Comparison of ENCODE assay signal across 8 mouse cellular contexts in the genomic region with DNA sequence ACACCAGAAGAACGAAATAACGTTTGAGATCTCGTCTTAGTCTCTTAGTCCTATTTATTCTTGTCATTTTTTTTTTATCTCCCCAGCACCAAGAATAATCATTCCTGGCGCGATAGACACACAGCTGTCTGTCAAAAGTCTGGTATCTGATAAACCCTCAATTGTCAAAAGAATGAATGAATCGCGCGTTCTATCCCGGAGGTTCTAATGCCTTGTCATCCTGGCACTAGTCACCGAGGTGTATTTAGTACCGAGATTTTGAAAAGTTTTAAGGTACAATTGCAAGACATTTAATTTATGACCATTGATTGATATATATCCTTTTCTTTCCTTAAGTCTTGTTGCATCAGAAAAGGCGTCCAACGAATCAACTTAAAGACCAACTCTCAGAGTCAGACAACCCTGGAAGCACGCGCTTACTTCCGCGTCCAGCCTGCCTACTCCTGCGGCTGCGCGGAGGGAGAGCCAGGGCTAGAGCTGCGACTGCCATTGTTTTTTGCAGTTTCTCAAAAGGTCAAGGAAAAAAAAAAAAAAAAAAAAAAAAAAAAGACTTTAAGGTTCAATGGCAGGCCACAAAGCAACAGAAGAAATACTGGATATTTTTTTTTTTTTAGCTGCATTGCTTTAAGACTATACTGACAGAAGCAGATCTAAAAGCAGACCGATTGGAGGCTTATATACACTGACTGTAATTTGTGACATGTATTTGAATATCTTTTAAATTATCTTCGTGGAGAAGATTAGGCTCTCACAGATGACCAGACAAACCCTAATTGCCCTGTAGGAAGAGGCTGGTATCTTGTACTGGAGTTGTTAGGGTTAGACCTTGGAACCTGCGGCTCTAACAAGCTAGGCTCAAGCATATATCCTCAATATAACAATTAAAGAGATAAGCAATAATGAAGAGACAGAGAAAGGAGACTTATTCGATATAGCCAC. TPM values are rescaled to one million over a fixed set of nuclear protein-coding genes. Genes with fewer than 3 reads are reported as not detected.
A peak's percentile ranks its signal among the peaks of the same experiment; 100 is the strongest.
DNase-seq lines count a peak whose midpoint lies in the region; ATAC-seq lines count a peak whose summit lies in the region.

No protein-coding gene starts in this region.

- peaks cover 13% of the 10 kb centered on the region for H3K4me1 ChIP-seq in embryonic facial prominence, embryonic 12.5 days
- H3K4me1 ChIP-seq in kidney, embryonic 14.5 days (ENCODE audit: control insufficient read depth, insufficient read depth, low read length), result peaks cover 17% of the 10 kb centered on the region

- 12% methylated on average over 25 of the region's 25 CpGs for WGBS in embryonic facial prominence, embryonic 12.5 days
- WGBS in kidney, embryonic 14.5 days, result 14% methylated on average over 25 of the region's 25 CpGs

- no peak for ATAC-seq in embryonic facial prominence, embryonic 12.5 days (ENCODE audit: insufficient number of reproducible peaks, insufficient read depth, low FRiP score, low TSS enrichment)
- peak; percentile 72 for ATAC-seq in kidney, embryonic 14.5 days (ENCODE audit: low FRiP score, low TSS enrichment)

- H3K36me3 ChIP-seq in embryonic facial prominence, embryonic 12.5 days, result no peaks in the 10 kb centered on the region
- peaks cover 7% of the 10 kb centered on the region for H3K36me3 ChIP-seq in kidney, embryonic 14.5 days (ENCODE audit: control insufficient read depth, insufficient read depth, low read length)
- no peaks in the 10 kb centered on the region for H3K36me3 ChIP-seq in splenic B cell, adult 2 months (ENCODE audit: control insufficient read depth, insufficient read depth, low read length, poor library complexity, severe bottlenecking)

- no peak overlapping the region for H3K9ac ChIP-seq in embryonic facial prominence, embryonic 12.5 days
- H3K9ac ChIP-seq in kidney, embryonic 14.5 days (ENCODE audit: low read depth, low read length), result peak overlapping the region; percentile 1; the same call in 1 of the 2 replicates

- H3K4me3 ChIP-seq in embryonic facial prominence, embryonic 12.5 days, result peak overlapping the region; percentile 96
- peak overlapping the region; percentile 96 for H3K4me3 ChIP-seq in kidney, embryonic 14.5 days (ENCODE audit: low read length)

- peak overlapping the region; percentile 60 for H3K4me2 ChIP-seq in embryonic facial prominence, embryonic 12.5 days (replicated peaks)
- peak overlapping the region; percentile 67 for H3K4me2 ChIP-seq in kidney, embryonic 14.5 days (replicated peaks; ENCODE audit: low read depth, low read length)

- H3K27me3 ChIP-seq in embryonic facial prominence, embryonic 12.5 days, result no peaks in the 10 kb centered on the region
- H3K27me3 ChIP-seq in kidney, embryonic 14.5 days (ENCODE audit: control insufficient read depth, insufficient read depth, low read length), result no peaks in the 10 kb centered on the region
- no peaks in the 10 kb centered on the region for H3K27me3 ChIP-seq in splenic B cell, adult 2 months (ENCODE audit: control insufficient read depth, insufficient read depth, low read length, poor library complexity, severe bottlenecking)

- DNase-seq in 416B (ENCODE audit: low read depth) (peak; percentile 91), liver (peak; percentile 78)
- peak; percentile 91 for DNase-seq in adrenal gland, postnatal 14 days
- peak; percentile 64 for DNase-seq in heart, adult 9 months (ENCODE audit: low spot score in 2 of 2)
- DNase-seq in monocyte, adult 2 months (ENCODE audit: low read depth in 1 of 2, low spot score in 2 of 2), result peak; percentile 48 to 64
- DNase-seq in splenic B cell, adult 2 months (ENCODE audit: low read depth, low spot score), result peak; percentile 77

- no peaks in the 10 kb centered on the region for H3K9me3 ChIP-seq in embryonic facial prominence, embryonic 12.5 days
- H3K9me3 ChIP-seq in kidney, embryonic 14.5 days (ENCODE audit: control insufficient read depth, low read length), result no peaks in the 10 kb centered on the region

- H3K27ac ChIP-seq in embryonic facial prominence, embryonic 12.5 days, result no peak overlapping the region
- peak overlapping the region; percentile 97; the same call in 1 of the 2 replicates for H3K27ac ChIP-seq in kidney, embryonic 14.5 days (ENCODE audit: low read depth, low read length)

RNA-seq across cellular contexts. Expression of a gene that starts 0.6 kb away (rescaled TPM):
- total RNA-seq in adrenal gland, postnatal 14 days (2021), result 73.5 and 76.3 TPM in 2 replicates
- polyA plus RNA-seq in embryonic facial prominence, embryonic 12.5 days (2016; fragmentation: Nextera tagmentation; extraction: Ambion mirVana), result 21.1 and 22.8 TPM in 2 replicates
- polyA plus RNA-seq in kidney, embryonic 14.5 days (2014; fragmentation: Nextera tagmentation; extraction: Ambion mirVana), result 18.9 and 30.4 TPM in 2 replicates
